Mouse (Mus musculus): ENCODE data around the gene Rasa4.
"Not testable (repeated sequence)": the region's sequence is repeated elsewhere in the genome, so short reads cannot be mapped to it uniquely, and the experiment has no call there.

Rasa4 gene

DNA sequence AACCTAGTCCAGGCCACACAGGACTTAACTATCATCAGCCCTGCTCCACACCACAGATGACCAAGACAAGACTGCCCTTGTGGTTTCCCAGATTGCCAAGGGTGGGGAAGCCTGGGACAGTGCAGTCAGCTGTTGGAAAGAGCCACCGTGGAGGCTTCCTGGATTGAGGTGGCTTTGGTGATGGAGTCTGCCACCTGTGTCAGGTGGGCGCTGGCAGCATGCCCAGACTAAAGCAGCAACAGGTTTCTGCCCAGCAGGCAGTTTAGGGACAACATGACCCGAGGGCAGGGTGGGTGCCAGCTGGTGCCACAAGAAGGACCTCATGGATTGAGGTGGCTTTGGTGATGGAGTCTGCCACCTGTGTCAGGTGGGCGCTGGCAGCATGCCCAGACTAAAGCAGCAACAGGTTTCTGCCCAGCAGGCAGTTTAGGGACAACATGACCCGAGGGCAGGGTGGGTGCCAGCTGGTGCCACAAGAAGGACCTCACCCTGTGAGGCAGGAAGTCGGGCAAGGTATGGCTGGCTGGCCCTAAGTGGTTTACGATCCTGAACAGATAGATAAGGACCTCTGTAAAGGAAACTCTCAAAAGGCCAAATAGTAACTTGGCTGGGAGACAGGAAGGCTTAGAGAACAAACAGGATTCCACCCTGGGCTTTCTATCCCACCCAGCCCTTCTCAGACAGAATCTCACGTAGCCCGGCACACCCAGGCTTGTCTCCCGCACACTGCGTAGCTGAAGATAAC, 17.1 kb upstream of the Rasa4 start:
- DNase-seq (ENCODE audit: low read depth, low spot score), result not testable (repeated sequence)

DNA sequence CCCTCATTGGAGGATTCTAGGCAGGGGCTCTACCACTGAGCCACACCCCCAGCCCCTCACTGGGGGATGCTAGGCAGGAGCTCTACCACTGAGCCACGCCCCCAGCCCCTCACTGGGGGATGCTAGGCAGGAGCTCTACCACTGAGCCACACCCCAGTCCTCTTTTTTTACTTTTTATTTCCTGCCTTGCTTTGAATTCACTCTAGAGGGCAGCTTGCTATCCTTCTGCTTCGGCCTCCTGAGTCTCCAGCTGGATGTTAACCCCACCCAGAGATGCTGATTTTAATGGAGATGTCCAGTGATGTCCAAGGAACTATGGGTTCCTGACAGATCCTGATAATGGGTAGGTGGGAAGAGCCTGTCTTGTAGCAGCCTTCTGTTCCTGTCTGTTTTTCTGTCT, 14.3 kb upstream of the Rasa4 start:
- no peak for DNase-seq (ENCODE audit: low read depth, low spot score)

DNA sequence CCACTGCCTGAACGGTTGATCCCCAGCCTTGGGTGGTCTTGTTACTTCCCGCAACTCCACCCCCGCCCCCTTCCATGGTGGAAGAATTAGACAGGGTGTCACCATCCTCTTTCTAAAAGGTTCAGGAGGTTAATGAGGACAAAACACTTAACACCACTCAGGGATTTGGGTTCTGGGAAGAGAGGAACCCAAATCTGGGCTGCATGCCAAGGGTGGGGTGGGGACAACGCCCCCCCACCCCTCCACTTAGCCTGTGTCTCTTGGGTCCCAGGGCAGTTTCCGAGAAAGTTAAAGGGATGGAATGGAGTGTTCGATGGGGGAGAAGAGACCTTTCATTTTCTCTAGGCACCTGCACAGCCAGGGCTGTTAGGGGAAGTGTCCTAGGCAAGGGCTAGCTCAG, 10.7 kb upstream of the Rasa4 start:
- DNase-seq (ENCODE audit: low read depth, low spot score), result no peak

- no peak for DNase-seq (ENCODE audit: low read depth, low spot score)
These were observed 10.2 kb upstream of the Rasa4 start for GRCm38 (mm10) chr5:136073526-136073925.

- DNase-seq (ENCODE audit: low read depth, low spot score), result no peak
These were observed 8.6 kb upstream of the Rasa4 start for GRCm38 (mm10) chr5:136075076-136075475.

DNA sequence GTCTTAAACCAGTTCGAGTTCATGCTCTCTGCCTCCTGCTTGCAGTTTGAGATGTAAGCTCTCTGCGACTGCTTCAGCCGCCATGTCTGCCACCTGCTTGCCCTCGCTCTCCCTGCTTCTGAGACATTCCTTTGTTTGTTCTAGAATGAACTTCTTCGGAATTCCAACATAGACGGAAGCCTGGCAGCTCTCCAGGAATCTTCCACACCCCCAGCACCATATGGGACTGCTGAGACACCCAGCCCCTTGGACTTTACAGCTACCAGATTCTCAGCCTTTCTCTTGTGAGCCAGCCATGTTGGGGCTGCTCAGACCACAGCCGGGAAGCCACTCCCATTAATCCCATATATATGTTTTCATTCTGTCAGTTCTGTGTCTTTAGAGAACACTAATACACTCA, 7.4 kb upstream of the Rasa4 start:
- DNase-seq (ENCODE audit: low read depth, low spot score), result no peak

- no peak for DNase-seq (ENCODE audit: low read depth, low spot score)
These were observed 6.6 kb upstream of the Rasa4 start for GRCm38 (mm10) chr5:136077001-136077550.

- no peak for DNase-seq (ENCODE audit: low read depth, low spot score)
These were observed 5.6 kb upstream of the Rasa4 start for GRCm38 (mm10) chr5:136078136-136078535.

DNA sequence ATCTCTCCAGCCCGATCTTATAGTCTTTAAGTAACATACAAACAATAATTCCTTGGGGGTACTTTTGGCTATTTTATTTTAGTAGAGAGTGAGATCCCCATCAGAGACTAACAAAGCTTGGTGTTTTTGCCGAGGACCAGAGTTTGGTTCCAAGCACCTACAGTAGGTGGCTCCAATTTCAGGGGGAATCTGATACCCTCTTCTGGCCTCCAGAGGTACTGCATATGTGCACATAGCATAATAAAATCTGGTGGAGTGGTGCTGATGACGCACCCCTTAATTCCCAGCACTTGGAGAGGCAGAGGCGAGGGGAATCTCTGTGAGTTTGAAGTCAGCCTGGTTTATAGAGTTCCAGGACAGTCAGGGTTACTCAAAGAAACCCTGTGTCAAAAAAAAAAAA, 1.4 kb upstream of the Rasa4 start:
- DNase-seq (ENCODE audit: low read depth, low spot score), result peak; percentile 43

GRCm38 (mm10) chr5:136084144-136084881, 597 bp downstream of the Rasa4 start:
- peak; percentile 64 for DNase-seq (ENCODE audit: low read depth, low spot score)

DNA sequence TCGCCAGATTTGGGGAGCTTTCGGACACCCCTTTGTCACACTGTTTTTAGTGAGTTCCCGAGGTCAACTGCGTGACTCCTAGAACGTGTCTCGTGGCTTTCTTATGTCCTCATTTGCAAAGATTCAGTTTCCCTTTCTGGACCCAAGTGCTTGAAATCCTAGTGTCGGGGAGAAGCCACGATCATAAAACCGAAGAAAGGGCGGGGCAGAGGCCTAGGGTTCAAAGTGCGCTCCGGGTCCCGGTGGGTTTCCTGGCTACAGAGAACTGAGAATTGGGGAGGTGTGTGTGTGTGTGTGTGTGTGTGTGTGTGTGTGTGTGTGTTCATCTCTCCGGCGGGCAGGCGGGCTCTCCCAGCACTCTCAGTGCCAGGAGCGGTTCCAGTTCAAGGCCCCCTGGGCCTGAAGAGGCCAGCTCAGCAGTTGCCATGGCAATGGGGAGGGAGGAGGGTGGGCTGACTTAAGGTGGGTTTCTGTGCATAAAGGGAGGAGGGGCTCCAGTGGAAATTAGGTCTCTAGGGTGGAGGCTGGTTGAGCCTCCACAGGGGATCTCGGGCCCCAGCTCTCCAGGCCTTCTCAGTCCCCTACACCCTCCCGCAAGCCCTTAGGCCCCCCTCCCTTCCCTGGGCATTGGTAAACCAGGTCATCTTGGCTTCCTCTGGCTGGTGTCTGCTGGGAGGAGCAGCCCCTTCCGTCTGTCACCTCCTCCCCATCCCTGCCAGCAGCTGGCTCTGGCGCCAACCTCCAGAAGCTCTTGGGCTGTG, 1.4 kb downstream of the Rasa4 start:
- DNase-seq (ENCODE audit: low read depth, low spot score), result peak; percentile 41

DNA sequence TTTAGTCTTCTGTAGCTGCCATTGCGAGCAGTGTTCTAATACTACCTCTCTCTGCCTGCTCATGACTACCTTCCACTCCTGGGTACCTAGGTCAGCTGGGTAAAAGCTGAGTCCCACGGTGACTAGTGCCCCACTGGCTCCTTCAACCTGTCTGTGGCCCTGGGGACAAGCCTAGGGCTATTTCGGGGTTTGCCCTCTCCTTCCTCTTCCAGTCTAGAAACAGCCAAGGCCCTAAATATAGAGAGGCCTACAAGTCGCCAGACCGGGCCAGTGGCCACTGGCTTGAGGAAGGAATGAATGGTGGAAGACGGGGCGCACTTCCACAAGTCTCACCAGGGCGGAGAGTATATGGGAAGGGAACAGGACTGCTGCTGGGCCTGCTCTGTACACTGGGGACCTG, 2.6 kb downstream of the Rasa4 start:
- no peak for DNase-seq (ENCODE audit: low read depth, low spot score)

DNA sequence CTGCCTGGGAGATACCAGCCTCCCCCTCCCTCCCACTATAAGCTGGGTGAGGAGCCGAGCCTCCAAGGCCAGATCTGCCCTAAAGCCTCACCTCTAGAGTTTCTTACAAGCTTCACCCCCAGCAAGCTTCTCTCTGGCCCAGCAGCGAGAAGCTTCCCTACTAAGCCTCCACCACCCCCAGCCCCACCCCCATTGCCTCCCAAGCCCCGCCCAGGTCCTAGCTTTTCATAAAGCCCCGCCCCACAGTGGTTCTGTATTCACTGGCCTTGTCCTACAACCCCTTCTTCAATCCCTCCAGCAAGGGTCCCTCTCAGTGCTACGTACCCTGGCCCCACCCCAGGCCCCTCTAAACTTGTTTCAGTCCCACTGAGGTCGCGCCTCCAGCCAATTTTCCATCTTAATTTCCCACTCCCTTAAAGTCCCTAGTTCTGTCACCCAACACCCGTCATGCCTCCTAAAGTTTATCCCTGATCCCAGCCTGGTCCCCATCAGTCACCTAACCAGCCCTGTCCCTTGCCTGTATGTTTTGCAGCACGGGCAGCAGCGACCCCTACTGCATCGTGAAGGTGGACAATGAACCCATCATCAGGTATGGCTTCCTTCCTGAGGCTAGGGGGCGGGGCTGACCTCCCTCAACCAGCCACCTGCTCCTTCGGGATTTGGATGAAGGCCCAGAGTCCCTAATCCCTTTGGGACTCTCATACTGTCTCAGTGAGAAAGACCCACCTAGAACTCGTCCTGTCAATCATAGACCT, 5.3 kb downstream of the Rasa4 start:
- no peak for DNase-seq (ENCODE audit: low read depth, low spot score)

- no peak for DNase-seq (ENCODE audit: low read depth, low spot score)
These were observed 8.2 kb downstream of the Rasa4 start for GRCm38 (mm10) chr5:136091927-136092326.

- DNase-seq (ENCODE audit: low read depth, low spot score), result peak; percentile 93
These were observed 10.7 kb downstream of the Rasa4 start for GRCm38 (mm10) chr5:136094249-136095010.

DNA sequence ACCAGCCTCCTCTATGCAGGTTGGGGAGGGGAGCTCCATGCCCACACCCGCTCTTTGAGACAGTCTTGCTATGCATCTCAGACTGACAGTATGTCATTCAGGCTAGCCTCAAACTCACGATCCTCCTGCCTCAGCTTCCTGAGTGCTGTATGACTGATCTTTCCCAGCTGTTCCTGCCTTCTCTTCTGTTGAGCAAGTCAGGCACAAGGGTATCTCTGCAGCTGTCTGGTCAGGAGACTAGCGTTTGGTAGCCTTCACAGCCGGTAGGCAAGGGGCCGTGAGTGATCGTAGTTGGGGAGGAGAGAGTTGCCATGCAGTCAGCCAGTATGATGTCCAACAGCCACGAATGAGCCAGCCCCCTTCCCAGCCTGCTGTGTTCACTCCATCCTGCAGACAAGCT, 11.4 kb downstream of the Rasa4 start:
- DNase-seq (ENCODE audit: low read depth, low spot score), result no peak

- DNase-seq (ENCODE audit: low read depth, low spot score), result no peak
These were observed 14.8 kb downstream of the Rasa4 start for GRCm38 (mm10) chr5:136098536-136098935.

GRCm38 (mm10) chr5:136102099-136102820, 18.5 kb downstream of the Rasa4 start:
- DNase-seq (ENCODE audit: low read depth, low spot score), result no peak

GRCm38 (mm10) chr5:136104511-136104910, 20.8 kb downstream of the Rasa4 start:
- DNase-seq (ENCODE audit: low read depth, low spot score), result peak; percentile 66

DNA sequence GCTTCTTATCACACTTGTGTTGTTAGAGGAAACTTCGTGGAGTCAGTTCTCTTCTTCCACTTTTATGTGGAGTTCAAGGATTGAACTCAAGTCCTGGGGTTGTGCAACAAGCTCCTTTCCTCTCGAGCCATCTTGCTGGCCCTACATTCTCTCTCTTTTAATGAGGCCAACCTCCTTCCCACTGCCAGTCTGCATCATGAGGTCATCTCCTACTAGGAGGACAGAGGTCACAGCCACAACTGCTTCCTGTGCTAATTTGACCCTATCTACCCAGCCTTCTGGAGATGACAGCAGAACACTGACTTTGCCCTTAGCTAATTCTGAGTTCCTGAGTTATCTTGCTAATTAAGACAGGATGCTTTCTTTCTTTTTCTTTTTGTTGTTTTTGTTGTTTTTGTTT, 24.8 kb downstream of the Rasa4 start:
- DNase-seq (ENCODE audit: low read depth, low spot score), result peak; percentile 68
